Mouse (Mus musculus): ENCODE data around the gene Fblim1. TPM values are rescaled to one million over a fixed set of nuclear protein-coding genes. Genes with fewer than 3 reads are reported as not detected.

Fblim1 gene
- polyA plus RNA-seq, 1 experiment from 2014 or later = 77.2 TPM

DNA sequence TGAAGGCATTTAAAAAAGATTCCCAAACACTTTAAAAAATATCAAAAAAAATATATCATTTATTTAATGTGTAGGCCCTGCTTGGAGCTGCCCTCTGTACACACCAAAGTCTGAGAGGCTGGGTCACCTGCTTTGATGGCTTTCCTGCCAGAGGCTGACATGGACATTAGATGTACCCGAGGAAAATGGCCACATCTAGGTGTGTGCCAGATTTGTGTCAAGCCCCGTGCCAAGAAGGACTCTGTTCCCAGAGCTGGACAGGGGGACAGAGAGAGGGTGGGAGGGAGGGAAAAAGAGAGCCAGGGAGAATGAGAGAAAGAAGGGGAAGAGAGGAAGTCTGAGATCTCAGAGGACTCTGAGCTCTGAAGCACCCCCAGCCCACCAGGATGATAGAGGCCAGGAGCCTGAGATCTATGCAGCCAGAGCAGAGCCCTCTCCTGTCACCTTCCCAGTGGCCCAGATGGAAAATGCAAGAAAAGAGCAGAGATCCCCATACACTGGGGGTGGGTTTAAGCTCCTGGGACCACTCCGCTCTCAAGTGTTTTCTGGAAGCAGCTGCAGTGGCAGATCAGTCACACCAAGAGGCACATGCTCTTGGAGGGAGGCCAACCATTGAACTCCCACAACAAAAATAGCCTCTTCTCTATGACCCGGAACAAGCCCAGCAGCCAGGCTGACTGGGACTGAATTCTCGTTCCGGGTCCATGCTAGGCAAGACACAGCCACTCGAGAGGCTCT is 37.4 kb upstream of the Fblim1 start:
- H3K9ac ChIP-seq (ENCODE audit: low read length) = no peak overlapping the region
- no peaks in the 10 kb centered on the region; the same call in 1 of the 2 replicates for H3K36me3 ChIP-seq (ENCODE audit: control insufficient read depth, insufficient read depth, low read length)
- H3K4me2 ChIP-seq (ENCODE audit: low read depth, low read length) = no peak overlapping the region
- H3K9me3 ChIP-seq (replicated peaks; ENCODE audit: control insufficient read depth, low read length) = no peaks in the 10 kb centered on the region
- H3K4me1 ChIP-seq (ENCODE audit: control insufficient read depth, insufficient read depth, low read length) = peaks cover 10% of the 10 kb centered on the region
- 40% methylated on average over 7 of the region's 7 CpGs for WGBS
- H3K27me3 ChIP-seq (ENCODE audit: control insufficient read depth, insufficient read depth, low read length) = no peaks in the 10 kb centered on the region
- no peak overlapping the region for H3K4me3 ChIP-seq (replicated peaks; ENCODE audit: low read length)
- peak overlapping the region; percentile 54 for H3K27ac ChIP-seq (ENCODE audit: low read length)
- ATAC-seq (ENCODE audit: insufficient read depth, low FRiP score) = peak; percentile 27; the same call in 1 of the 2 replicates

DNA sequence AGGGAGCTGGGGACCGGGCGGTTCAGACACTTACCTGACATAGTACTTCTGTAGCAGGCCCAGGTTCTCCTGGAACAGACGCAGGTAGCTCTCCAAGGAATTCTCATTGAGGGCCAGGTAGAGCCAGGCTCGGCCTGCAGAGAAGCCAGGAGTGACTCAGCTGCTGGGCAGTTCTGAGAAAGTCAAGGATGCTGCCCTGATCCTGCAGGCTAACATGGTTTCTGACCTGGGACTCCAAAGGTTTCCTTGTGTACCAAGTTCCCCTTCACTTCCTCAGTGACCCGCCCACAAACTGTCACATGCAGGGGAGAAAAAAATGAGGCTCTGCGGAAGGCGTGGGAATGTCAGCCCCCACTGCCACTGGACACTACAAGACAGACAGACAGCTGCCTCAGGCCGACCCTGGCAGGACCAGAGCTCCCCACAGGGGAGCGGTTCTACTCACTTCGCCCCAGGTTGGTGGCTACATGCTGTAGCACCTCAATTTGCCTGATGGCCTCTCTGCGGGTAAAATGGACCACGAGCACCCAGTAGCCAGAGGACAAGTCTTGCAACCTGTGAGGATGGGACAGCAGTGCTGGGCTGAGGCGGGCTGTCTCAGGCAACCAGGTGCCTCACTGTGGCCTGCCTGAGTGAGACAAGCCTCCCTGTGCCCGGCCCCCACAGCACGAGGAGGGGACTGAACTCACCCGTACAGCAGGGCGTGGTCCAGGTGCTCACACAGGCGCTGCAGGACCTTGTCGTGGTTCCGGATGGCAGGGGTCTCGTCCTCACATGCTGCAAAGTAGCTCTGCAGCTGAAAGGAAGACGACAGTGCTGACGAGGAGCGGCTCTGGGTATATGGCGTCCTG is 36.3 kb upstream of the Fblim1 start:
- Histone ChIP-seq H3K27ac (ENCODE audit: low read length) (no peak overlapping the region), H3K9ac (ENCODE audit: low read length) (no peak overlapping the region)

DNA sequence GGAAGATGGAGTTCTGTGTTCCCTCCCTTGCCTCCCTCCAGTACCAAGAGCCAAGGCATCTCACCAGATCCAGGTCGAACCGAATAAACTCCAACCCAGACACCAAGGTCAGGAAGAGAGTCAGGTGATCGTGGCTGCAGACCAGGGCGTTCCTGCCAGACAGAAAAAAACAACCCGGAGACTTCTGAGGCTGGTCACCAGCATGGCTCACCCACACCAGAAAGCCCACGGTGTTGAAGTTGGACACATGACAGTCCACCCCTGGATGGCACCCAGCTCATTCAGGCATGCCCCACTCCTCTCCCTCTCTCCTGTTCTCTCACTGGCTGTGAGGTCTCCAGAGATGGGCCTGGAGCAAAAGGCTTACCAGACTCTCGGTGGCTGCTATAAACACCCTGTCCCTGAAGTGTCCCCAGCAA is 35.5 kb upstream of the Fblim1 start:
- WGBS = 84% methylated on average over 7 of the region's 7 CpGs
- Histone ChIP-seq H3K27ac (ENCODE audit: low read length) (no peak overlapping the region), H3K9ac (ENCODE audit: low read length) (no peak overlapping the region), H3K4me3 (replicated peaks; ENCODE audit: low read length) (no peak overlapping the region), H3K27me3 (ENCODE audit: control insufficient read depth, insufficient read depth, low read length) (no peaks in the 10 kb centered on the region), H3K4me2 (ENCODE audit: low read depth, low read length) (no peak overlapping the region), H3K4me1 (ENCODE audit: control insufficient read depth, insufficient read depth, low read length) (peaks cover 10% of the 10 kb centered on the region), H3K36me3 (ENCODE audit: control insufficient read depth, insufficient read depth, low read length) (no peaks in the 10 kb centered on the region; the same call in 1 of the 2 replicates), H3K9me3 (replicated peaks; ENCODE audit: control insufficient read depth, low read length) (no peaks in the 10 kb centered on the region)
- no peak for ATAC-seq (ENCODE audit: insufficient read depth, low FRiP score)

More for the DNA sequence above, 36.3 kb upstream of the Fblim1 start:
- 77% methylated on average over 25 of the region's 25 CpGs for WGBS
- H3K4me1 ChIP-seq (ENCODE audit: control insufficient read depth, insufficient read depth, low read length) = peaks cover 10% of the 10 kb centered on the region
- no peak overlapping the region for H3K4me2 ChIP-seq (ENCODE audit: low read depth, low read length)
- no peaks in the 10 kb centered on the region for H3K9me3 ChIP-seq (replicated peaks; ENCODE audit: control insufficient read depth, low read length)
- no peaks in the 10 kb centered on the region for H3K27me3 ChIP-seq (ENCODE audit: control insufficient read depth, insufficient read depth, low read length)
- 0 out of 2 replicates have a peak, but pooled peaks have one; percentile 25 for ATAC-seq (ENCODE audit: insufficient read depth, low FRiP score)
- no peak overlapping the region for H3K4me3 ChIP-seq (replicated peaks; ENCODE audit: low read length)
- H3K36me3 ChIP-seq (ENCODE audit: control insufficient read depth, insufficient read depth, low read length) = no peaks in the 10 kb centered on the region; the same call in 1 of the 2 replicates

DNA sequence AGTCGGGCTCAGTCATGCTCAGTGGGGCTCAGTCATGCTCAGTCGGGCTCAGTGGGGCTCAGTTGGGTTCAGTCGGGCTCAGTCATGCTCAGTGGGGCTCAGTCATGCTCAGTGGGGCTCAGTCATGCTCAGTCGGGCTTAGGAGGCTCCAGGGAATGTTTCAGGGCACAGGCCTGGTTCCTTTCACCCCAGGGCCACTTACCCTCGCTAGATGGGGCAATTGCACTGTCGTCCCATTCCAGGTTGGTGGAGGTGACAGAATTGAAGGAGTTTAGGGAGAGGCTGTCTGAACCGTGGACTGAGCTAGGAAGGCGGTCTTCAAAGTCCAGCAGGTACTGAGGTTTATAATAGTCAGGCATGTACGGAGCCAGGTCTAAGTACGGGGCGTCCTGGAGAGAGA is 33.6 kb upstream of the Fblim1 start:
- no peaks in the 10 kb centered on the region for H3K9me3 ChIP-seq (replicated peaks; ENCODE audit: control insufficient read depth, low read length)
- H3K36me3 ChIP-seq (ENCODE audit: control insufficient read depth, insufficient read depth, low read length) = no peaks in the 10 kb centered on the region; the same call in 1 of the 2 replicates
- H3K27ac ChIP-seq (ENCODE audit: low read length) = no peak overlapping the region
- no peak overlapping the region for H3K4me3 ChIP-seq (replicated peaks; ENCODE audit: low read length)
- H3K4me1 ChIP-seq (ENCODE audit: control insufficient read depth, insufficient read depth, low read length) = peaks cover 10% of the 10 kb centered on the region
- H3K9ac ChIP-seq (ENCODE audit: low read length) = no peak overlapping the region
- ATAC-seq (ENCODE audit: insufficient read depth, low FRiP score) = no peak
- H3K4me2 ChIP-seq (ENCODE audit: low read depth, low read length) = no peak overlapping the region
- H3K27me3 ChIP-seq (ENCODE audit: control insufficient read depth, insufficient read depth, low read length) = no peaks in the 10 kb centered on the region
- WGBS = 76% methylated on average over 11 of the region's 11 CpGs

DNA sequence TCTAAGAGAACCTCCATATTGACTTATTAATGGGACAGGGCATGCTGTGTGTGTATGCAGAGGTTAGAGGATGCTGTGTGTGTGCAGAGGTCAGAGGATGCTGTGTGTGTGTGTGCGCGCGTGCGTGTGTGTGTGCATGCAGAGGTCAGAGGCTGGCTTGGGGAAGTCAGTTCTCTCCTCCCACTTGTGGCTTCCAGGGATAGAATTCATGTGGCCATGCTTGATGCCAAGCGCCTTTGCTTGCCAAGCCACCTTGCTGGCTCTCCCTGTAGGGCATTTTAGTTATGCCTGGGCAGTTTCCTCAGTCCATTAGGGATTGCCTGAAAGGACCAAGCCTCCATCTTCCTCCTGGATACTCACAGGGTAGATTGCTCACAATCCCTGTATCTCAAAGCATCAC is 30.8 kb upstream of the Fblim1 start:
- 93% methylated on average over 5 of the region's 5 CpGs for WGBS
- peaks cover 6% of the 10 kb centered on the region for H3K36me3 ChIP-seq (ENCODE audit: control insufficient read depth, insufficient read depth, low read length)

DNA sequence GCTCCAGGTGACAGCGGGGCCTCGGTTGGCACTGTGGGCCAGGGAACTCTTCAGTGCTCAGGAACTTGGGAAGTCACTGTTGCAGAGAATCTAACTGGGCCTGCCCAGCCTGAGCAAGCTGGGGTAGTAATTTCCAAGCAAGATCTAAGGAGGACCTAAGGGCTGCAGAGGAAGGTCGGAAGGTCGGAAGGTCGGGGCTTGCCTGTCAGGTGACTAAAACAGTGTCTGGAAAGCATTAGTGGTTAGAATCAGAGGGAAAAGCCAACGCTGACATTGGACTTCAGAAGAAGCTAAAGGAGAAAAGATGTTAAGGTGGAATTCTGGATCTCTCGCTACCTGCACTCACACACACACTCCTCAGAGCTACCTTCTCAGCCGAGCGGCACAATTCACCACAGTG is 30.1 kb upstream of the Fblim1 start:
- ATAC-seq (ENCODE audit: insufficient read depth, low FRiP score) = no peak
- no peak overlapping the region for H3K4me3 ChIP-seq (replicated peaks; ENCODE audit: low read length)
- H3K27me3 ChIP-seq (ENCODE audit: control insufficient read depth, insufficient read depth, low read length) = no peaks in the 10 kb centered on the region
- WGBS = 80% methylated on average over 9 of the region's 9 CpGs
- no peaks in the 10 kb centered on the region for H3K4me1 ChIP-seq (ENCODE audit: control insufficient read depth, insufficient read depth, low read length)
- no peak overlapping the region for H3K27ac ChIP-seq (ENCODE audit: low read length)
- H3K4me2 ChIP-seq (ENCODE audit: low read depth, low read length) = no peak overlapping the region
- H3K9ac ChIP-seq (ENCODE audit: low read length) = no peak overlapping the region
- no peaks in the 10 kb centered on the region for H3K9me3 ChIP-seq (replicated peaks; ENCODE audit: control insufficient read depth, low read length)
- peaks cover 9% of the 10 kb centered on the region for H3K36me3 ChIP-seq (ENCODE audit: control insufficient read depth, insufficient read depth, low read length)

More for the DNA sequence above, 30.8 kb upstream of the Fblim1 start:
- Histone ChIP-seq H3K9ac (ENCODE audit: low read length) (no peak overlapping the region), H3K9me3 (replicated peaks; ENCODE audit: control insufficient read depth, low read length) (no peaks in the 10 kb centered on the region), H3K4me1 (ENCODE audit: control insufficient read depth, insufficient read depth, low read length) (no peaks in the 10 kb centered on the region; the same call in 1 of the 2 replicates), H3K27me3 (ENCODE audit: control insufficient read depth, insufficient read depth, low read length) (no peaks in the 10 kb centered on the region), H3K27ac (ENCODE audit: low read length) (no peak overlapping the region), H3K4me2 (ENCODE audit: low read depth, low read length) (no peak overlapping the region), H3K4me3 (replicated peaks; ENCODE audit: low read length) (no peak overlapping the region)
- no peak for ATAC-seq (ENCODE audit: insufficient read depth, low FRiP score)

DNA sequence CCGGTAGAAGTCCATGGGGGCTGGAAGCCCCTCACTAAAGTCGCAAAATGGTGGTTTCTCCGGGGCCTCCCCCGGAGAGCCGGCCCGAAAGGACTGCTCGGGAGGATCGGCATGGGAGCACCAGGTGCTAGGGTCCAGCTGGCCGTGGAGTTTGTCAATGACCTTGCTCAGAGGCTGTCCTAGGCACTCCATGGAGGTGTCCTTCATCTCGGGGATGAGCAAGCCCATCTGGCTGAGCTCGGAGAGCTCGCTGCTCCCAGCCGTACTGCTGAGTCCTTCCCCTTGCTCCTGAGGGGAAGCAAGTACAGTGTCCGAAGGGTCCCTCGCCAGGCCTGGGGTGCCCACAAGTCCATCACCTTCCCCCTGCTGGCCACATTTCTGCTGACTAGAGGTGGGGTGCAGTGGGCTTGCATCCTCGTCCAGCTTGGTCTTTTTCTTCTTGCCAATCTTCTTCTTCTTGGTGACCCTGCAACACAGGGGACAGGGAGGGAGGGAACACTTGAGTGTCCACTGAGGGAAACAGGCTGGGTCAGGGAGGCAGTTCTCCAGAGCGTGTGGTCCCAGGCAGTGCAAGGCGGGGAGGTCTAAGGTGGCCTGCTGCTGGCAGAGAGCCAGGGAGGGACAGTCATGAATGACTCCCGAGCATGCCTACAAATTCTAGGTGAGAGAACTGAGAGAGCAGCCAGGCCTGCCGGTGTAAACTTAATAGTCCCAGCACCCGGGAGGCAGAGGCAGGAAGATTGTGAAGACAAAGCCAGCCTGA is 26.4 kb upstream of the Fblim1 start:
- Histone ChIP-seq H3K4me1 (ENCODE audit: control insufficient read depth, insufficient read depth, low read length) (no peaks in the 10 kb centered on the region), H3K4me2 (ENCODE audit: low read depth, low read length) (no peak overlapping the region), H3K9me3 (replicated peaks; ENCODE audit: control insufficient read depth, low read length) (no peaks in the 10 kb centered on the region), H3K36me3 (ENCODE audit: control insufficient read depth, insufficient read depth, low read length) (peaks cover 17% of the 10 kb centered on the region), H3K27ac (ENCODE audit: low read length) (no peak overlapping the region), H3K4me3 (replicated peaks; ENCODE audit: low read length) (no peak overlapping the region), H3K9ac (ENCODE audit: low read length) (no peak overlapping the region), H3K27me3 (ENCODE audit: control insufficient read depth, insufficient read depth, low read length) (no peaks in the 10 kb centered on the region)
- WGBS = 90% methylated on average over 21 of the region's 21 CpGs
- ATAC-seq (ENCODE audit: insufficient read depth, low FRiP score) = no peak

DNA sequence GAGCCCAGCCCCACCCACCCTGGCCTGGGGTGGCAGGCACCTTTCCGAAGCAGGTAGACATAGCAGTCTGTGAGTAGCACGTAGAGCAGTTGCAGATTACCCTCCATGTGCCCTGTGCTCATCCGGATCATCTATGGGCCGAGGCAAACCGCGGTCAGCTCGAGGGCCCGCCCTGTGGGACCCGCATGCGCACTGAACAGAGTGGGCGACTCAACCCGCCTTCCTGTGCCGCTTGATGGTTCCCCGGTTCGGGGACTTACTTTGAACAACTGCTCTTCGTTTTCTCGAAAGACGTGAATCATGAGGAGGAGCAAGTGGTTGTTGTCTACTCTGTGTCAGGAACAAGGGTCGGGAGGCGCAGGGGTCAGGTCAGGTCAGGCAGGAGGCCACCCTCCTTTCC is 25.4 kb upstream of the Fblim1 start:
- Histone ChIP-seq H3K9me3 (replicated peaks; ENCODE audit: control insufficient read depth, low read length) (no peaks in the 10 kb centered on the region), H3K27me3 (ENCODE audit: control insufficient read depth, insufficient read depth, low read length) (no peaks in the 10 kb centered on the region), H3K4me2 (ENCODE audit: low read depth, low read length) (no peak overlapping the region), H3K4me1 (ENCODE audit: control insufficient read depth, insufficient read depth, low read length) (no peaks in the 10 kb centered on the region), H3K9ac (ENCODE audit: low read length) (no peak overlapping the region), H3K36me3 (ENCODE audit: control insufficient read depth, insufficient read depth, low read length) (peaks cover 22% of the 10 kb centered on the region), H3K4me3 (replicated peaks; ENCODE audit: low read length) (no peak overlapping the region), H3K27ac (ENCODE audit: low read length) (no peak overlapping the region)
- no peak for ATAC-seq (ENCODE audit: insufficient read depth, low FRiP score)
- 95% methylated on average over 20 of the region's 20 CpGs for WGBS

All from stomach, embryonic 16.5 days (tissue).